Mouse (Mus musculus) MEL (cell line): Measurements from ENCODE around the gene Crlf3. TPM values are rescaled to one million over a fixed set of nuclear protein-coding genes. Genes with fewer than 3 reads are reported as not detected.

Source experiments
- DNase-seq: peaks from one replicate; pipeline ENCODE4 v3.0.0; 2011; ENCODE audit warnings: low read depth, low spot score
- H3K27ac ChIP-seq: 2 replicates; pipeline ENCODE4 v1.5.1; 2012; ENCODE audit warnings: low read depth, mild to moderate bottlenecking, control low read depth, low read length, moderate library complexity; ENCODE audit not compliant: control insufficient read depth
- H3K27me3 ChIP-seq, 2 experiments: fragments of 150-350 bp in 1 of 2; sonication (generic) in 1 of 2; 2 replicates each; pipeline ENCODE4 v1.6.1; 2012; ENCODE audit warnings: low read length in 2 of 2, mild to moderate bottlenecking in 2 of 2, improper control_type of control experiment in 1 of 2, moderate library complexity in 1 of 2; ENCODE audit not compliant: insufficient read depth in 2 of 2, control insufficient read depth in 1 of 2
- H3K36me3 ChIP-seq, 2 experiments: 2 replicates each; pipeline ENCODE4 v1.6.1; 2012 to 2014; ENCODE audit warnings: low read length in 2 of 2, improper control_type of control experiment in 1 of 2, inconsistent platforms in 1 of 2, mild to moderate bottlenecking in 1 of 2; ENCODE audit not compliant: insufficient read depth in 2 of 2, control insufficient read depth in 1 of 2
- H3K4me1 ChIP-seq, 2 experiments: fragments of 150-350 bp in 1 of 2; sonication (generic) in 1 of 2; 2 replicates each; pipeline ENCODE4 v1.6.1; 2012; ENCODE audit warnings: low read length in 2 of 2, improper control_type of control experiment in 1 of 2, mild to moderate bottlenecking in 1 of 2; ENCODE audit not compliant: insufficient read depth in 2 of 2, control insufficient read depth in 1 of 2
- H3K4me3 ChIP-seq, 2 experiments: fragments of 150-350 bp in 1 of 2; sonication (generic) in 1 of 2; 2 replicates each; pipeline ENCODE4 v1.5.1; 2012; ENCODE audit warnings: low read depth in 2 of 2, low read length in 2 of 2, mild to moderate bottlenecking in 2 of 2, moderate library complexity in 2 of 2, control low read depth in 1 of 2, improper control_type of control experiment in 1 of 2; ENCODE audit not compliant: control insufficient read depth in 1 of 2, insufficient read depth in 1 of 2
- H3K79me2 ChIP-seq: 2 replicates; pipeline ENCODE4 v1.6.1; 2012; ENCODE audit warnings: mild to moderate bottlenecking, low read length, moderate library complexity; ENCODE audit not compliant: control insufficient read depth, poor library complexity, insufficient read depth
- H3K9ac ChIP-seq: 2 replicates; pipeline ENCODE4 v1.6.1; 2012; ENCODE audit warnings: low read depth, mild to moderate bottlenecking, control low read depth, low read length, moderate library complexity; ENCODE audit not compliant: control insufficient read depth, poor library complexity, severe bottlenecking
- H3K9me3 ChIP-seq: fragments of 150-350 bp; sonication (generic); replicated peaks from 2 replicates; pipeline ENCODE4 v1.6.1; 2012; ENCODE audit warnings: mild to moderate bottlenecking, low read length, improper control_type of control experiment, moderate library complexity; ENCODE audit not compliant: insufficient read depth
- BHLHE40 ChIP-seq: IDR thresholded peaks from 2 replicates; pipeline ENCODE4 v1.6.1; 2012; ENCODE audit warnings: low read depth, mild to moderate bottlenecking, inconsistent platforms, low read length, improper control_type of control experiment, borderline replicate concordance
- CHD2 ChIP-seq: IDR thresholded peaks from 2 replicates; pipeline ENCODE4 v1.6.1; 2011; ENCODE audit warnings: low read length, improper control_type of control experiment
- ELF1 ChIP-seq: IDR thresholded peaks from 2 replicates; pipeline ENCODE4 v1.6.1; 2014; ENCODE audit warnings: low read depth, mild to moderate bottlenecking, inconsistent platforms, low read length, improper control_type of control experiment, moderate library complexity
- EP300 ChIP-seq, 2 experiments: IDR thresholded peaks; 2 replicates each; pipeline ENCODE4 v1.6.1; 2011; ENCODE audit warnings: improper control_type of control experiment in 2 of 2, low read length in 2 of 2, low read depth in 1 of 2, mild to moderate bottlenecking in 1 of 2
- ETS1 ChIP-seq: IDR thresholded peaks from 2 replicates; pipeline ENCODE4 v1.6.1; 2012; ENCODE audit warnings: low read depth, mild to moderate bottlenecking, inconsistent platforms, low read length, improper control_type of control experiment, moderate library complexity
- GABPA ChIP-seq: IDR thresholded peaks from 2 replicates; pipeline ENCODE4 v1.6.1; 2012; ENCODE audit warnings: low read depth, mild to moderate bottlenecking, inconsistent platforms, low read length, improper control_type of control experiment, moderate library complexity
- GATA1 ChIP-seq: IDR thresholded peaks from 2 replicates; pipeline ENCODE4 v1.6.1; 2011; ENCODE audit warnings: low read depth, low read length, improper control_type of control experiment
- KAT2A ChIP-seq: conservative IDR thresholded peaks from 2 replicates; pipeline ENCODE4 v1.6.1; 2012; ENCODE audit warnings: low read depth, low read length, improper control_type of control experiment, inconsistent platforms
- MAX ChIP-seq: IDR thresholded peaks from 2 replicates; pipeline ENCODE4 v1.6.1; 2011; ENCODE audit warnings: low read length, improper control_type of control experiment
- MXI1 ChIP-seq: IDR thresholded peaks from 2 replicates; pipeline ENCODE4 v1.6.1; 2011; ENCODE audit warnings: mild to moderate bottlenecking, low read depth, low read length, improper control_type of control experiment
- MYC ChIP-seq: IDR thresholded peaks from 2 replicates; pipeline ENCODE4 v1.6.1; 2011; ENCODE audit warnings: low read depth, mild to moderate bottlenecking, low read length, improper control_type of control experiment, moderate library complexity
- POLR2AphosphoS2 ChIP-seq: IDR thresholded peaks from 2 replicates; pipeline ENCODE4 v1.6.1; 2011; ENCODE audit warnings: low read length, improper control_type of control experiment
- RAD21 ChIP-seq: IDR thresholded peaks from 2 replicates; pipeline ENCODE4 v1.6.1; 2011; ENCODE audit warnings: mild to moderate bottlenecking, low read depth, low read length, improper control_type of control experiment
- RCOR1 ChIP-seq: IDR thresholded peaks from 2 replicates; pipeline ENCODE4 v1.6.1; 2012; ENCODE audit warnings: low read depth, mild to moderate bottlenecking, inconsistent platforms, low read length, improper control_type of control experiment
- SIN3A ChIP-seq: IDR thresholded peaks from 2 replicates; pipeline ENCODE4 v1.6.1; 2012; ENCODE audit warnings: low read length, improper control_type of control experiment, inconsistent platforms
- UBTF ChIP-seq: IDR thresholded peaks from 2 replicates; pipeline ENCODE4 v1.6.1; 2012; ENCODE audit warnings: low read depth, mild to moderate bottlenecking, inconsistent platforms, low read length, improper control_type of control experiment, moderate library complexity, borderline replicate concordance; ENCODE audit not compliant: insufficient read depth
- ZKSCAN1 ChIP-seq: IDR thresholded peaks from 2 replicates; pipeline ENCODE4 v1.6.1; 2012; ENCODE audit warnings: low read depth, mild to moderate bottlenecking, inconsistent platforms, low read length, improper control_type of control experiment, moderate library complexity
- ZMIZ1 ChIP-seq: IDR thresholded peaks from 2 replicates; pipeline ENCODE4 v1.6.1; 2012; ENCODE audit warnings: low read depth, mild to moderate bottlenecking, inconsistent platforms, low read length, improper control_type of control experiment, moderate library complexity
- ZNF384 ChIP-seq: IDR thresholded peaks from 2 replicates; pipeline ENCODE4 v1.6.1; 2012; ENCODE audit warnings: low read depth, mild to moderate bottlenecking, inconsistent platforms, low read length, improper control_type of control experiment
- polyA plus RNA-seq, 2 experiments: library from polyadenylated mRNA; stranded (reverse) in 1 of 2; unstranded in 1 of 2; fragments of >175 nt in 1 of 2; fragments of >200 nt in 1 of 2; gene quantifications; 2 replicates each; pipeline versions ENCODE4 v1.2.1 to v1.2.4; 2012; ENCODE audit warnings: low replicate concordance in 2 of 2, low read depth in 1 of 2; ENCODE audit not compliant: insufficient read length in 2 of 2, insufficient read depth in 1 of 2, missing spikeins in 1 of 2
- total RNA-seq: library from RNA; depleted of rRNA; stranded (reverse); fragments of 300-350 nt; gene quantifications from 2 replicates; pipeline ENCODE4 v1.2.3, GENCODE M21; 2012

Gene Crlf3
- total and polyA plus RNA-seq, 3 experiments, result 71.7 to 107 TPM; not detected in 1

GRCm38 (mm10) chr11:80072365-80072764 is 8.4 kb downstream of the Crlf3 start:
- Histone ChIP-seq H3K36me3 (peaks cover 8 to 55% of the 10 kb centered on the region in 2 experiments), H3K9ac (peak overlapping the region; percentile 38), H3K4me3 (peak overlapping the region in 1 of 2 experiments; percentile 35; a peak in 2 of 4 replicates), H3K27me3 (no peaks in the 10 kb centered on the region), H3K4me1 (peaks cover 29 to 33% of the 10 kb centered on the region in 2 experiments), H3K79me2 (peaks cover 63% of the 10 kb centered on the region), H3K27ac (peak overlapping the region; percentile 79), H3K9me3 (no peaks in the 10 kb centered on the region)
- 0 out of 2 replicates have a peak, but pooled peaks have one; percentile 13 for TF ChIP-seq BHLHE40
- TF ChIP-seq MXI1, result 0 out of 2 replicates have a peak, but pooled peaks have one; percentile 31
- peak; percentile 40; the same call in 1 of the 2 replicates for TF ChIP-seq ETS1
- no peak for TF ChIP-seq KAT2A
- no peak for TF ChIP-seq RAD21
- no peak for TF ChIP-seq POLR2AphosphoS2
- peak; percentile 75 to 85 for TF ChIP-seq EP300 (IDR thresholded peaks at IDR 0.05; ENCODE audit: low read depth in 1 of 2, low read length in 2 of 2)
- TF ChIP-seq ZKSCAN1, result no peak
- no peak for TF ChIP-seq SIN3A
- peak; percentile 16; the same call in 1 of the 2 replicates for TF ChIP-seq MYC
- TF ChIP-seq GATA1, result peak; percentile 81
- no peak for TF ChIP-seq UBTF
- TF ChIP-seq CHD2, result no peak
- peak; percentile 41; the same call in 1 of the 2 replicates for TF ChIP-seq ELF1
- peak; percentile 77 for TF ChIP-seq ZNF384
- peak; percentile 79; the same call in 1 of the 2 replicates for TF ChIP-seq RCOR1
- no peak for TF ChIP-seq MAX
- TF ChIP-seq ZMIZ1, result no peak
- peak; percentile 78 for DNase-seq

GRCm38 (mm10) chr11:80071039-80071438 is 9.8 kb downstream of the Crlf3 start:
- TF ChIP-seq RCOR1 (no peak), ZKSCAN1 (no peak), MXI1 (peak; percentile 52; the same call in 1 of the 2 replicates), GATA1 (no peak), GABPA (no peak)
- TF ChIP-seq, all 39 proteins: peak for 1
- peaks cover 56% of the 10 kb centered on the region for H3K79me2 ChIP-seq
- no peaks in the 10 kb centered on the region for H3K9me3 ChIP-seq
- no peaks in the 10 kb centered on the region for H3K27me3 ChIP-seq
- no peak overlapping the region for H3K9ac ChIP-seq
- no peak for DNase-seq
- no peak overlapping the region for H3K27ac ChIP-seq
- peaks cover 16 to 25% of the 10 kb centered on the region in 2 experiments for H3K4me1 ChIP-seq
- H3K4me3 ChIP-seq, result no peak overlapping the region
- H3K36me3 ChIP-seq, result peaks cover 14 to 45% of the 10 kb centered on the region in 2 experiments
